Mouse (Mus musculus) small intestine, adult 2 months (tissue): ENCODE measurements at regions not wholly inside any gene's neighbourhood (a gene's known extent, or its start where the extent isn't known, plus 50 kb on each side); places are given as distances from the start of the nearest gene placed in this dataset.

Experiments used
- H3K27ac ChIP-seq: fragments of 200-500 bp; 2 replicates; pipeline ENCODE4 v1.5.1; 2012; ENCODE audit warnings: low read depth, low read length, control low read depth, inconsistent platforms; ENCODE audit not compliant: insufficient read depth
- H3K27me3 ChIP-seq: fragments of 200-500 bp; 2 replicates; pipeline ENCODE4 v1.6.1; 2012; ENCODE audit warnings: mild to moderate bottlenecking, moderate library complexity, low read length, inconsistent platforms; ENCODE audit not compliant: control insufficient read depth, insufficient read depth
- H3K36me3 ChIP-seq: fragments of 200-500 bp; 2 replicates; pipeline ENCODE4 v1.6.1; 2012; ENCODE audit warnings: mild to moderate bottlenecking, low read length, control low read depth, inconsistent platforms; ENCODE audit not compliant: control insufficient read depth, insufficient read depth
- H3K4me1 ChIP-seq: fragments of 200-500 bp; 2 replicates; pipeline ENCODE4 v1.6.1; 2012; ENCODE audit warnings: low read length, inconsistent platforms, mixed read lengths; ENCODE audit not compliant: control insufficient read depth, insufficient read depth, insufficient read length
- H3K4me3 ChIP-seq: fragments of 200-500 bp; 2 replicates; pipeline ENCODE4 v1.5.1; 2012; ENCODE audit warnings: low read depth, mild to moderate bottlenecking, control low read depth, inconsistent platforms, low read length, moderate library complexity
- CTCF ChIP-seq: fragments of 200-500 bp; IDR thresholded peaks from 2 replicates; pipeline ENCODE4 v1.5.1; 2012; ENCODE audit warnings: low read depth, mild to moderate bottlenecking, control low read depth, inconsistent platforms, low read length, moderate library complexity, mixed read lengths; ENCODE audit not compliant: insufficient replicate concordance, insufficient read length; ENCODE audit errors: extremely low read depth
- POLR2A ChIP-seq: fragments of 200-500 bp; IDR thresholded peaks from 2 replicates; pipeline ENCODE4 v1.6.1; 2012; ENCODE audit warnings: low read depth, mild to moderate bottlenecking, control low read depth, inconsistent platforms, low read length, moderate library complexity
- WGBS: fragments of 180-500 bp; shearing (Covaris S2); methylation state at CpG from one replicate; pipeline ENCODE4 v1.1.7; 2018; 5-methylcytosine and 5-hydroxymethylcytosine counted together

GRCm38 (mm10) chr7:133176256-133177178 lies 52.4 kb upstream of the Ctbp2 start:
- no peaks in the 10 kb centered on the region for H3K27me3 ChIP-seq
- TF ChIP-seq POLR2A (no peak), CTCF (no peak)
- H3K27ac ChIP-seq = no peak overlapping the region
- no peak overlapping the region for H3K4me3 ChIP-seq
- no peaks in the 10 kb centered on the region for H3K36me3 ChIP-seq
- 29% methylated on average over 10 of the region's 10 CpGs for WGBS
- no peaks in the 10 kb centered on the region for H3K4me1 ChIP-seq
